Mouse (Mus musculus): ENCODE results near the gene Ablim1.

Ablim1 gene

GRCm38 (mm10) chr19:57304666-57305065, 10.1 kb downstream of the Ablim1 start:
- DNase-seq (ENCODE audit: low read depth, low spot score) = no peak

GRCm38 (mm10) chr19:57301961-57302395, 12.7 kb downstream of the Ablim1 start:
- no peak for DNase-seq (ENCODE audit: low read depth, low spot score)

GRCm38 (mm10) chr19:57298006-57298405, 16.7 kb downstream of the Ablim1 start:
- DNase-seq (ENCODE audit: low read depth, low spot score) = no peak

- no peak for DNase-seq (ENCODE audit: low read depth, low spot score)
Measured at GRCm38 (mm10) chr19:57297447-57297846, 17.3 kb downstream of the Ablim1 start.

GRCm38 (mm10) chr19:57296539-57296938, 18.2 kb downstream of the Ablim1 start:
- no peak for DNase-seq (ENCODE audit: low read depth, low spot score)

- DNase-seq (ENCODE audit: low read depth, low spot score) = no peak
Measured at GRCm38 (mm10) chr19:57295521-57295920, 19.2 kb downstream of the Ablim1 start.

- DNase-seq (ENCODE audit: low read depth, low spot score) = no peak
Measured at GRCm38 (mm10) chr19:57294356-57294755, 20.4 kb downstream of the Ablim1 start.

GRCm38 (mm10) chr19:57293737-57294136, 21.0 kb downstream of the Ablim1 start:
- DNase-seq (ENCODE audit: low read depth, low spot score) = no peak

GRCm38 (mm10) chr19:57283310-57283709, 31.4 kb downstream of the Ablim1 start:
- no peak for DNase-seq (ENCODE audit: low read depth, low spot score)

GRCm38 (mm10) chr19:57282642-57283041, 32.1 kb downstream of the Ablim1 start:
- DNase-seq (ENCODE audit: low read depth, low spot score) = no peak

- DNase-seq (ENCODE audit: low read depth, low spot score) = no peak
Measured at GRCm38 (mm10) chr19:57279666-57280065, 35.1 kb downstream of the Ablim1 start.

- DNase-seq (ENCODE audit: low read depth, low spot score) = no peak
Measured at GRCm38 (mm10) chr19:57278263-57278662, 36.5 kb downstream of the Ablim1 start.

- no peak for DNase-seq (ENCODE audit: low read depth, low spot score)
Measured at GRCm38 (mm10) chr19:57277010-57277409, 37.7 kb downstream of the Ablim1 start.

- DNase-seq (ENCODE audit: low read depth, low spot score) = no peak
Measured at GRCm38 (mm10) chr19:57275166-57275953, 39.4 kb downstream of the Ablim1 start.

- DNase-seq (ENCODE audit: low read depth, low spot score) = no peak
Measured at GRCm38 (mm10) chr19:57274717-57275116, 40.0 kb downstream of the Ablim1 start.

- no peak for DNase-seq (ENCODE audit: low read depth, low spot score)
Measured at GRCm38 (mm10) chr19:57274286-57274685, 40.4 kb downstream of the Ablim1 start.

GRCm38 (mm10) chr19:57272824-57273613, 41.7 kb downstream of the Ablim1 start:
- no peak for DNase-seq (ENCODE audit: low read depth, low spot score)

GRCm38 (mm10) chr19:57271757-57272156, 43.0 kb downstream of the Ablim1 start:
- DNase-seq (ENCODE audit: low read depth, low spot score) = no peak

GRCm38 (mm10) chr19:57270711-57271110, 44.0 kb downstream of the Ablim1 start:
- DNase-seq (ENCODE audit: low read depth, low spot score) = no peak

GRCm38 (mm10) chr19:57269791-57270190, 44.9 kb downstream of the Ablim1 start:
- DNase-seq (ENCODE audit: low read depth, low spot score) = no peak

GRCm38 (mm10) chr19:57267531-57267930, 47.2 kb downstream of the Ablim1 start:
- DNase-seq (ENCODE audit: low read depth, low spot score) = no peak

GRCm38 (mm10) chr19:57266374-57267085, 48.2 kb downstream of the Ablim1 start:
- no peak for DNase-seq (ENCODE audit: low read depth, low spot score)
